Mouse (Mus musculus) heart, embryonic 14.5 days (tissue): ENCODE measurements around the gene Fblim1. TPM values are rescaled to one million over a fixed set of nuclear protein-coding genes. Genes with fewer than 3 reads are reported as not detected.

Experiments used
- ATAC-seq: fragments of 200-750 bp; cut with Nextera tagmentation; 2 replicates; pipeline ENCODE4 v1.8.0; 2017; ENCODE audit warnings: low read depth, moderate TSS enrichment; ENCODE audit not compliant: insufficient number of reproducible peaks, insufficient read depth, low FRiP score
- H3K27ac ChIP-seq, 2 experiments: fragments of 200-500 bp in 1 of 2; fragments of 300-500 bp in 1 of 2; sonication (generic) in 1 of 2; replicated peaks in 1 of 2; 2 replicates each; pipeline ENCODE4 v1.5.1; 2012 to 2014; ENCODE audit warnings: low read depth in 2 of 2, low read length in 2 of 2, control low read depth in 1 of 2, mild to moderate bottlenecking in 1 of 2, mixed read lengths in 1 of 2; ENCODE audit not compliant: control insufficient read depth in 1 of 2, insufficient read depth in 1 of 2
- H3K27me3 ChIP-seq: fragments of 300-500 bp; sonication (generic); 2 replicates; pipeline ENCODE4 v1.6.1; 2014; ENCODE audit warnings: mild to moderate bottlenecking, low read length, control low read depth; ENCODE audit not compliant: control insufficient read depth, insufficient read depth
- H3K36me3 ChIP-seq: fragments of 300-500 bp; sonication (generic); 2 replicates; pipeline ENCODE4 v1.6.1; 2014; ENCODE audit warnings: mild to moderate bottlenecking, control low read depth, low read length, mixed read lengths; ENCODE audit not compliant: control insufficient read depth, insufficient read depth
- H3K4me1 ChIP-seq, 2 experiments: fragments of 200-500 bp in 1 of 2; fragments of 300-500 bp in 1 of 2; sonication (generic) in 1 of 2; 2 replicates each; pipeline ENCODE4 v1.6.1; 2012 to 2014; ENCODE audit warnings: low read length in 2 of 2, control low read depth in 1 of 2, mixed read lengths in 1 of 2; ENCODE audit not compliant: control insufficient read depth in 2 of 2, insufficient read depth in 2 of 2
- H3K4me2 ChIP-seq: fragments of 300-500 bp; sonication (generic); 2 replicates; pipeline ENCODE4 v1.6.1; 2014; ENCODE audit warnings: mild to moderate bottlenecking, low read length
- H3K4me3 ChIP-seq, 2 experiments: fragments of 200-500 bp in 1 of 2; fragments of 300-500 bp in 1 of 2; sonication (generic) in 1 of 2; 2 replicates each; pipeline ENCODE4 v1.5.1; 2012 to 2014; ENCODE audit warnings: low read length in 2 of 2, mild to moderate bottlenecking in 2 of 2, control low read depth in 1 of 2, low read depth in 1 of 2, moderate library complexity in 1 of 2; ENCODE audit not compliant: control insufficient read depth in 1 of 2, insufficient read depth in 1 of 2
- H3K9ac ChIP-seq: fragments of 300-500 bp; sonication (generic); 2 replicates; pipeline ENCODE4 v1.6.1; 2014; ENCODE audit warnings: mild to moderate bottlenecking, low read length
- H3K9me3 ChIP-seq: fragments of 300-500 bp; sonication (generic); 2 replicates; pipeline ENCODE4 v1.6.1; 2016; ENCODE audit warnings: low read length, control low read depth; ENCODE audit not compliant: control insufficient read depth
- WGBS: fragments of 180-500 bp; shearing (Covaris S2); extraction: QIAGEN DNeasy Blood & Tissue Kit; methylation state at CpG from one replicate; pipeline ENCODE4 v1.1.7; 2014; 5-methylcytosine and 5-hydroxymethylcytosine counted together
- polyA plus RNA-seq: library from polyadenylated mRNA; unstranded; fragments of >200 nt; fragmentation: Nextera tagmentation; extraction: Ambion mirVana; gene quantifications from 2 replicates; pipeline ENCODE4 v1.2.1, GENCODE M21; 2014

Gene Fblim1
- polyA plus RNA-seq, 1 experiment from 2014 or later, result 45.7 TPM

GRCm38 (mm10) chr4:141598894-141599250 lies 7.0 kb downstream of the Fblim1 start:
- H3K9ac ChIP-seq, result peak overlapping the region; percentile 82
- H3K4me3 ChIP-seq, result peak overlapping the region; percentile 62 to 69
- peaks cover 21% of the 10 kb centered on the region for H3K36me3 ChIP-seq
- no peak for ATAC-seq
- WGBS, result 1% methylated on average over 9 of the region's 9 CpGs
- peak overlapping the region; percentile 76 to 86 for H3K27ac ChIP-seq
- no peaks in the 10 kb centered on the region for H3K27me3 ChIP-seq
- peak overlapping the region; percentile 63 for H3K4me2 ChIP-seq
- H3K9me3 ChIP-seq, result no peaks in the 10 kb centered on the region
- H3K4me1 ChIP-seq, result peaks cover 30 to 44% of the 10 kb centered on the region in 2 experiments

GRCm38 (mm10) chr4:141598199-141598893 lies 7.5 kb downstream of the Fblim1 start:
- peak overlapping the region; percentile 63 for H3K4me2 ChIP-seq
- no peaks in the 10 kb centered on the region for H3K27me3 ChIP-seq
- H3K27ac ChIP-seq, result peak overlapping the region; percentile 76 to 86
- H3K9ac ChIP-seq, result peak overlapping the region; percentile 82
- no peaks in the 10 kb centered on the region for H3K9me3 ChIP-seq
- ATAC-seq, result peak; percentile 29; the same call in 1 of the 2 replicates
- peak overlapping the region; percentile 62 to 69 for H3K4me3 ChIP-seq
- peaks cover 26% of the 10 kb centered on the region for H3K36me3 ChIP-seq
- WGBS, result 2% methylated on average over 18 of the region's 19 CpGs
- peaks cover 29 to 42% of the 10 kb centered on the region in 2 experiments for H3K4me1 ChIP-seq

- 73% methylated on average over 8 of the region's 8 CpGs for WGBS
- H3K4me3 ChIP-seq, result no peak overlapping the region
- no peaks in the 10 kb centered on the region for H3K27me3 ChIP-seq
- H3K9me3 ChIP-seq, result no peaks in the 10 kb centered on the region
- H3K4me2 ChIP-seq, result no peak overlapping the region
- ATAC-seq, result no peak
- H3K4me1 ChIP-seq, result peaks cover 19 to 30% of the 10 kb centered on the region in 2 experiments
- peaks cover 40% of the 10 kb centered on the region for H3K36me3 ChIP-seq
- H3K27ac ChIP-seq, result no peak overlapping the region
- H3K9ac ChIP-seq, result peak overlapping the region; percentile 10; the same call in 1 of the 2 replicates
Observed at GRCm38 (mm10) chr4:141596700-141597328, 9.1 kb downstream of the Fblim1 start.

- Histone ChIP-seq H3K36me3 (peaks cover 45% of the 10 kb centered on the region), H3K27me3 (no peaks in the 10 kb centered on the region), H3K4me3 (no peak overlapping the region), H3K4me1 (peaks cover 11 to 21% of the 10 kb centered on the region in 2 experiments; a peak in 3 of 4 replicates), H3K9me3 (no peaks in the 10 kb centered on the region), H3K4me2 (no peak overlapping the region), H3K27ac (no peak overlapping the region), H3K9ac (no peak overlapping the region)
- ATAC-seq, result no peak
- 78% methylated on average over 9 of the region's 9 CpGs for WGBS
Observed at GRCm38 (mm10) chr4:141595605-141596268, 10.2 kb downstream of the Fblim1 start.

- Histone ChIP-seq H3K4me2 (no peak overlapping the region), H3K27me3 (no peaks in the 10 kb centered on the region), H3K9ac (no peak overlapping the region), H3K9me3 (no peaks in the 10 kb centered on the region), H3K4me3 (no peak overlapping the region), H3K36me3 (peaks cover 50% of the 10 kb centered on the region), H3K27ac (no peak overlapping the region), H3K4me1 (peaks cover 8 to 15% of the 10 kb centered on the region in 2 experiments; a peak in 3 of 4 replicates)
- 96% methylated on average over 11 of the region's 11 CpGs for WGBS
- no peak for ATAC-seq
Observed at GRCm38 (mm10) chr4:141595138-141595537, 10.8 kb downstream of the Fblim1 start.

- WGBS, result 14% methylated on average over 3 of the region's 3 CpGs
- H3K4me3 ChIP-seq, result no peak overlapping the region
- no peak overlapping the region for H3K27ac ChIP-seq
- ATAC-seq, result no peak
- peaks cover 85% of the 10 kb centered on the region for H3K36me3 ChIP-seq
- H3K4me2 ChIP-seq, result no peak overlapping the region
- H3K4me1 ChIP-seq, result no peaks in the 10 kb centered on the region
- no peaks in the 10 kb centered on the region for H3K9me3 ChIP-seq
- no peak overlapping the region for H3K9ac ChIP-seq
- no peaks in the 10 kb centered on the region for H3K27me3 ChIP-seq
Observed at GRCm38 (mm10) chr4:141591547-141591946, 14.3 kb downstream of the Fblim1 start.

- WGBS, result 90% methylated on average over 8 of the region's 8 CpGs
Observed at GRCm38 (mm10) chr4:141583919-141584318, 22.0 kb downstream of the Fblim1 start.

More at GRCm38 (mm10) chr4:141583919-141584318, 22.0 kb downstream of the Fblim1 start:
- ATAC-seq, result no peak
- no peaks in the 10 kb centered on the region for H3K27me3 ChIP-seq
- H3K27ac ChIP-seq, result no peak overlapping the region
- H3K4me1 ChIP-seq, result peaks cover 0 to under 1% of the 10 kb centered on the region in 2 experiments; a peak in 1 of 4 replicates
- H3K9me3 ChIP-seq, result no peaks in the 10 kb centered on the region
- H3K4me2 ChIP-seq, result no peak overlapping the region
- H3K9ac ChIP-seq, result no peak overlapping the region
- peaks cover 85% of the 10 kb centered on the region for H3K36me3 ChIP-seq
- H3K4me3 ChIP-seq, result no peak overlapping the region
